Mouse (Mus musculus) heart, embryonic 12.5 days (tissue): ENCODE results near the gene Fam155a. TPM values are rescaled to one million over a fixed set of nuclear protein-coding genes. Genes with fewer than 3 reads are reported as not detected.
"Not testable (repeated sequence)": the region's sequence is repeated elsewhere in the genome, so short reads cannot be mapped to it uniquely, and the experiment has no call there.

Source experiments
- ATAC-seq: fragments of 200-750 bp; cut with Nextera tagmentation; 2 replicates; pipeline ENCODE4 v1.8.0; 2017; ENCODE audit warnings: moderate TSS enrichment, moderate library complexity; ENCODE audit not compliant: insufficient number of reproducible peaks, low FRiP score
- H3K27ac ChIP-seq: fragments of 300-500 bp; sonication (generic); 2 replicates; pipeline ENCODE4 v1.5.1; 2016; ENCODE audit warnings: mild to moderate bottlenecking, moderate library complexity; ENCODE audit not compliant: poor library complexity, severe bottlenecking
- H3K27me3 ChIP-seq: fragments of 300-500 bp; sonication (generic); replicated peaks from 2 replicates; pipeline ENCODE4 v1.6.1; 2016; ENCODE audit warnings: mild to moderate bottlenecking, moderate library complexity
- H3K36me3 ChIP-seq: fragments of 300-500 bp; sonication (generic); 2 replicates; pipeline ENCODE4 v1.6.1; 2016; ENCODE audit warnings: mild to moderate bottlenecking, moderate library complexity
- H3K4me1 ChIP-seq: fragments of 300-500 bp; sonication (generic); replicated peaks from 2 replicates; pipeline ENCODE4 v1.6.1; 2016; ENCODE audit warnings: mild to moderate bottlenecking
- H3K4me2 ChIP-seq: fragments of 300-500 bp; sonication (generic); 2 replicates; pipeline ENCODE4 v1.6.1; 2016; ENCODE audit warnings: mild to moderate bottlenecking, moderate library complexity
- H3K4me3 ChIP-seq: fragments of 300-500 bp; sonication (generic); 2 replicates; pipeline ENCODE4 v1.5.1; 2016; ENCODE audit warnings: mild to moderate bottlenecking
- H3K9ac ChIP-seq: fragments of 300-500 bp; sonication (generic); 2 replicates; pipeline ENCODE4 v1.6.1; 2016; ENCODE audit warnings: mild to moderate bottlenecking, moderate library complexity
- H3K9me3 ChIP-seq: fragments of 300-500 bp; sonication (generic); replicated peaks from 2 replicates; pipeline ENCODE4 v1.6.1; 2016; ENCODE audit warnings: mild to moderate bottlenecking, moderate library complexity
- WGBS: fragments of 180-500 bp; shearing (Covaris S2); methylation state at CpG from one replicate; pipeline ENCODE4 v1.1.7; 2016; 5-methylcytosine and 5-hydroxymethylcytosine counted together
- polyA plus RNA-seq: library from polyadenylated mRNA; unstranded; fragments of >200 nt; fragmentation: Nextera tagmentation; extraction: Ambion mirVana; gene quantifications from 2 replicates; pipeline ENCODE4 v1.2.1, GENCODE M21; 2016

Gene Fam155a
- polyA plus RNA-seq, 1 experiment from 2014 or later: 0.18 TPM

- Histone ChIP-seq H3K27me3 (no peaks in the 10 kb centered on the region), H3K4me1 (no peaks in the 10 kb centered on the region), H3K9ac (no peak overlapping the region), H3K9me3 (no peaks in the 10 kb centered on the region), H3K4me3 (no peak overlapping the region), H3K36me3 (no peaks in the 10 kb centered on the region), H3K27ac (no peak overlapping the region), H3K4me2 (no peak overlapping the region)
- 71% methylated on average over 3 of the region's 3 CpGs for WGBS
- ATAC-seq: no peak
Observed at GRCm38 (mm10) chr8:9398606-9399263, 372.2 kb downstream of the Fam155a start.

DNA sequence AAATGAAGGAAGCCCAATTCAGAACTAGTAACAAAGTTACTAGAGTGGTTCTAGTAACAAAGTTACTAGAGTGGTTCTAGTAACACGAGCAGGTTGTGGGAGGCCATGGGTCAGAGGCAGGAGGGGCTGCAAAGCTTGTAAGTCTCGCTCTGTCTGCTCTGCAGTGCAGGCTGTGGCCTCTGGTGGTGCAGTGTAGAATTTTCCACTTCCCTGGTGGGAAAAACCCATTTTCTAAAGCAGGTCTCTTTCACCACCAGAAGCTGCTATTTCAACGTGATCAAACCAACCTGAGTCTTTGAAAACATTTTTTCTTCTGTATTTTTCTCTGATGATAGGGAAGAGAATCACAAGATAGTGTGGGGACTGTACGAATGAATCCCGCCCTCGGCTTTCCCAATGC, 372.9 kb downstream of the Fam155a start:
- no peak for ATAC-seq

GRCm38 (mm10) chr8:9394670-9395069, 376.3 kb downstream of the Fam155a start:
- 80% methylated on average over 5 of the region's 5 CpGs for WGBS
- no peaks in the 10 kb centered on the region; the same call in 1 of the 2 replicates for H3K9me3 ChIP-seq
- ATAC-seq: no peak

More for the DNA sequence above, 372.9 kb downstream of the Fam155a start:
- Histone ChIP-seq H3K4me1 (no peaks in the 10 kb centered on the region), H3K4me2 (no peak overlapping the region), H3K27me3 (no peaks in the 10 kb centered on the region), H3K4me3 (no peak overlapping the region), H3K27ac (no peak overlapping the region), H3K36me3 (no peaks in the 10 kb centered on the region), H3K9ac (no peak overlapping the region), H3K9me3 (no peaks in the 10 kb centered on the region)
- 62% methylated on average over 6 of the region's 6 CpGs for WGBS

DNA sequence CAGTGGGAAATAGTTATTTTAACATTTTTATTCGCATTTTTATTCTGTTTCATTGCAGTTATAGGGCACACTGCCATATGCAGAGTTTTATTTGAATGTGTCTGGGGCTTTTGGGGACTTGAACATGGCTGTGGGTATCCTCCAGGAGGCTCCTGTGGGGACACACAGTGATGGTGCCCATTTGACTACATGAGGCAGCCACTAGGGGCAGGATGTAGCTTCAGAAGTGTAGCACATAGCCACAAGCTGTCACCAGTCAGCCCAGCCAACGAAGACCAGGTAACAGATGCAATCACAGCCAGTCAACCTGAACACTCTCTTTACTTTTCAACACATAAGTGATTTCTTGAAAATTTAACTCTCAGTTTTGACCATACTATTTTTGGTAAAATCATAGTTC, 377.7 kb downstream of the Fam155a start:
- WGBS: 42% methylated on average over 2 of the region's 2 CpGs
- no peak for ATAC-seq
- no peaks in the 10 kb centered on the region; the same call in 1 of the 2 replicates for H3K9me3 ChIP-seq

More at GRCm38 (mm10) chr8:9394670-9395069, 376.3 kb downstream of the Fam155a start:
- Histone ChIP-seq H3K27ac (no peak overlapping the region), H3K36me3 (no peaks in the 10 kb centered on the region), H3K27me3 (no peaks in the 10 kb centered on the region), H3K9ac (no peak overlapping the region), H3K4me3 (no peak overlapping the region), H3K4me1 (no peaks in the 10 kb centered on the region), H3K4me2 (no peak overlapping the region)

DNA sequence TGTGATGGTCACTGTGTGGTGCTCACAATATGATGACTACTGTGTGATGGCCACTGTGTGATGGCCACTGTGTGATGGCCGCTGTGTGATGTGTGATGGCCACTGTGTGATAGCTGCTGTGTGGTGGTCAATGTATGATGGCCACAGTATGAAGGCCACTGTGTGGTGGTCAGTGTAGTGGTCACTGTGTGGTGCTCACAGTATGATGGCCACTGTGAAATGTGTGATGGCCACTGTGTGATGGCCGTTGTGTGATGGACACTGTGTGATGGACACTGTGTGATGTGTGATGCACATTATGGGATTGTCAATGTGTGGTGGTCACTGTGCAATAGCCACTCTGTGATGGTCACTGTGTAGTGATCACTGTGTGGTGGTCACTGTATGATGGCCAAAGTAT, 380.7 kb downstream of the Fam155a start:
- 74% methylated on average over 2 of the region's 2 CpGs for WGBS
- H3K4me1 ChIP-seq, H3K9ac ChIP-seq, H3K27me3 ChIP-seq, H3K4me2 ChIP-seq, H3K4me3 ChIP-seq, ATAC-seq, H3K9me3 ChIP-seq, H3K36me3 ChIP-seq, H3K27ac ChIP-seq: not testable (repeated sequence)

More for the DNA sequence above, 377.7 kb downstream of the Fam155a start:
- no peak overlapping the region for H3K4me3 ChIP-seq
- no peaks in the 10 kb centered on the region for H3K27me3 ChIP-seq
- H3K4me1 ChIP-seq: no peaks in the 10 kb centered on the region
- H3K9ac ChIP-seq: no peak overlapping the region
- no peak overlapping the region for H3K27ac ChIP-seq
- no peak overlapping the region for H3K4me2 ChIP-seq
- H3K36me3 ChIP-seq: no peaks in the 10 kb centered on the region

GRCm38 (mm10) chr8:9369201-9369600, 401.8 kb downstream of the Fam155a start:
- Histone ChIP-seq H3K27ac (no peak overlapping the region), H3K4me1 (no peaks in the 10 kb centered on the region), H3K4me2 (no peak overlapping the region), H3K27me3 (no peaks in the 10 kb centered on the region), H3K9ac (no peak overlapping the region), H3K4me3 (no peak overlapping the region), H3K9me3 (no peaks in the 10 kb centered on the region), H3K36me3 (no peaks in the 10 kb centered on the region)
- no peak for ATAC-seq
- 75% methylated on average over 8 of the region's 8 CpGs for WGBS

GRCm38 (mm10) chr8:9367721-9368120, 403.2 kb downstream of the Fam155a start:
- Histone ChIP-seq H3K36me3 (no peaks in the 10 kb centered on the region), H3K4me3 (no peak overlapping the region), H3K27ac (no peak overlapping the region), H3K4me1 (no peaks in the 10 kb centered on the region), H3K9me3 (no peaks in the 10 kb centered on the region), H3K9ac (no peak overlapping the region), H3K4me2 (no peak overlapping the region), H3K27me3 (no peaks in the 10 kb centered on the region)
- ATAC-seq: no peak
- WGBS: 65% methylated on average over 6 of the region's 6 CpGs

- no peak overlapping the region for H3K4me3 ChIP-seq
- no peak overlapping the region for H3K4me2 ChIP-seq
- ATAC-seq: no peak
- no peaks in the 10 kb centered on the region for H3K4me1 ChIP-seq
- H3K27me3 ChIP-seq: no peaks in the 10 kb centered on the region
- H3K9me3 ChIP-seq: no peaks in the 10 kb centered on the region
- no peaks in the 10 kb centered on the region for H3K36me3 ChIP-seq
- no peak overlapping the region for H3K27ac ChIP-seq
- H3K9ac ChIP-seq: no peak overlapping the region
- WGBS: 53% methylated on average over 1 of the region's 1 CpGs
Observed at GRCm38 (mm10) chr8:9365381-9365780, 405.6 kb downstream of the Fam155a start.

GRCm38 (mm10) chr8:9348523-9349135, 422.3 kb downstream of the Fam155a start:
- no peaks in the 10 kb centered on the region for H3K4me1 ChIP-seq

GRCm38 (mm10) chr8:9347163-9347562, 423.8 kb downstream of the Fam155a start:
- Histone ChIP-seq H3K4me1 (no peaks in the 10 kb centered on the region; the same call in 1 of the 2 replicates), H3K9ac (no peak overlapping the region), H3K36me3 (no peaks in the 10 kb centered on the region), H3K27me3 (no peaks in the 10 kb centered on the region), H3K4me2 (no peak overlapping the region), H3K4me3 (no peak overlapping the region), H3K9me3 (no peaks in the 10 kb centered on the region), H3K27ac (no peak overlapping the region)
- ATAC-seq: no peak
- 76% methylated on average over 4 of the region's 4 CpGs for WGBS

More at GRCm38 (mm10) chr8:9348523-9349135, 422.3 kb downstream of the Fam155a start:
- no peaks in the 10 kb centered on the region for H3K36me3 ChIP-seq
- ATAC-seq: no peak
- no peak overlapping the region for H3K27ac ChIP-seq
- H3K9me3 ChIP-seq: no peaks in the 10 kb centered on the region
- H3K27me3 ChIP-seq: no peaks in the 10 kb centered on the region
- no peak overlapping the region for H3K9ac ChIP-seq
- no peak overlapping the region for H3K4me3 ChIP-seq
- H3K4me2 ChIP-seq: no peak overlapping the region
- 48% methylated on average over 7 of the region's 7 CpGs for WGBS

GRCm38 (mm10) chr8:9344136-9344535, 426.8 kb downstream of the Fam155a start:
- 63% methylated on average over 4 of the region's 4 CpGs for WGBS
- Histone ChIP-seq H3K4me2 (no peak overlapping the region), H3K27me3 (no peaks in the 10 kb centered on the region), H3K27ac (no peak overlapping the region), H3K4me3 (no peak overlapping the region), H3K4me1 (no peaks in the 10 kb centered on the region; the same call in 1 of the 2 replicates), H3K9ac (no peak overlapping the region), H3K9me3 (no peaks in the 10 kb centered on the region), H3K36me3 (no peaks in the 10 kb centered on the region)
- ATAC-seq: no peak
